Mouse (Mus musculus) hindbrain, postnatal 0 days (tissue): ENCODE data around the gene Sp9. TPM values are rescaled to one million over a fixed set of nuclear protein-coding genes. Genes with fewer than 3 reads are reported as not detected.

Source experiments
- ATAC-seq: fragments of 200-750 bp; cut with Nextera tagmentation; 2 replicates; pipeline ENCODE4 v1.8.0; 2017; ENCODE audit warnings: mild to moderate bottlenecking, moderate TSS enrichment, moderate library complexity
- DNase-seq: peaks from one replicate; pipeline ENCODE4 v3.0.0-alpha.2; 2015; ENCODE audit warnings: low spot score
- H3K27ac ChIP-seq: fragments of 300-500 bp; sonication (generic); 2 replicates; pipeline ENCODE4 v1.5.1; 2014; ENCODE audit warnings: mild to moderate bottlenecking
- H3K27me3 ChIP-seq: fragments of 300-500 bp; sonication (generic); 2 replicates; pipeline ENCODE4 v1.6.1; 2014; ENCODE audit warnings: low read length, mixed read lengths; ENCODE audit not compliant: insufficient read depth
- H3K36me3 ChIP-seq: fragments of 300-500 bp; sonication (generic); 2 replicates; pipeline ENCODE4 v1.6.1; 2014; ENCODE audit warnings: low read length, mixed read lengths; ENCODE audit not compliant: insufficient read depth
- H3K4me1 ChIP-seq: fragments of 300-500 bp; sonication (generic); 2 replicates; pipeline ENCODE4 v1.6.1; 2014; ENCODE audit warnings: antibody characterized with exemption, low read length, mixed read lengths; ENCODE audit not compliant: insufficient read depth
- H3K4me2 ChIP-seq: fragments of 300-500 bp; sonication (generic); 2 replicates; pipeline ENCODE4 v1.6.1; 2014; ENCODE audit warnings: low read depth, mild to moderate bottlenecking, low read length, moderate library complexity, mixed read lengths
- H3K4me3 ChIP-seq: fragments of 300-500 bp; sonication (generic); 2 replicates; pipeline ENCODE4 v1.5.1; 2014; ENCODE audit warnings: low read length
- H3K9ac ChIP-seq: fragments of 300-500 bp; sonication (generic); replicated peaks from 2 replicates; pipeline ENCODE4 v1.6.1; 2014; ENCODE audit warnings: mild to moderate bottlenecking, low read length, moderate library complexity, mixed read lengths
- H3K9me3 ChIP-seq: fragments of 300-500 bp; sonication (generic); 2 replicates; pipeline ENCODE4 v1.6.1; 2016; ENCODE audit warnings: low read length, mixed read lengths
- CTCF ChIP-seq: IDR thresholded peaks from 2 replicates; pipeline ENCODE4 v1.5.1; 2016; ENCODE audit warnings: antibody characterized with exemption, control low read depth, low read depth
- WGBS: fragments of 180-500 bp; shearing (Covaris S2); extraction: QIAGEN DNeasy Blood & Tissue Kit; methylation state at CpG from one replicate; pipeline ENCODE4 v1.1.7; 2014; 5-methylcytosine and 5-hydroxymethylcytosine counted together
- polyA plus RNA-seq: library from polyadenylated mRNA; unstranded; fragments of >200 nt; fragmentation: Nextera tagmentation; extraction: Ambion mirVana; gene quantifications from 2 replicates; pipeline ENCODE4 v1.2.1, GENCODE M21; 2015
- total RNA-seq: library from RNA; depleted of rRNA; stranded (reverse); fragments of >200 nt; gene quantifications from 2 replicates; pipeline ENCODE4 v1.2.3, GENCODE M21; 2014

The Sp9 gene
- total and polyA plus RNA-seq, 2 experiments from 2014 or later: 0.63 to 1.7 TPM

DNA sequence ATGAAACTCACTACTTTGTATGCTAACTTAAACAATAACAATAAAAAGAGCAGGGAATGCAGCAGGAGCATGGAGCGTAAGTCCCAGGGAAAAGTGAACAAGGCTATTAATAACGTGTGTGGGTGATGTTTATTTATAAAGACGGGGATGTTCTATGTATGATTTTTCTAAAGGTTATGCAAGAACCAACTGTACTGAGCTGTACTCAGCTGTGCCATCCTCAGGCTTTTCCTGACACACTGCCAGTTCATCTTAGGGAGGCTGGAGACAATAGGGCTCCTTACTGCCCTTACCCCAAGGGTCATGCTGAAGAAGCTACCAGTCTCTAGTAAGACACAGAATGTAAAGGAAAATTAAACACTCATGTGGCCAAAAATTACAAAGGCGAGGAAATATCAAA, 19.4 kb downstream of the Sp9 start:
- no peaks in the 10 kb centered on the region for H3K27me3 ChIP-seq
- 90% methylated on average over 4 of the region's 4 CpGs for WGBS
- H3K9me3 ChIP-seq: no peaks in the 10 kb centered on the region
- H3K27ac ChIP-seq: no peak overlapping the region
- no peaks in the 10 kb centered on the region for H3K4me1 ChIP-seq
- peaks cover 5% of the 10 kb centered on the region; the same call in 1 of the 2 replicates for H3K36me3 ChIP-seq
- H3K4me3 ChIP-seq: no peak overlapping the region
- no peak overlapping the region for H3K4me2 ChIP-seq
- DNase-seq (no peak), ATAC-seq (no peak)
- TF ChIP-seq CTCF: no peak
- no peak overlapping the region for H3K9ac ChIP-seq

DNA sequence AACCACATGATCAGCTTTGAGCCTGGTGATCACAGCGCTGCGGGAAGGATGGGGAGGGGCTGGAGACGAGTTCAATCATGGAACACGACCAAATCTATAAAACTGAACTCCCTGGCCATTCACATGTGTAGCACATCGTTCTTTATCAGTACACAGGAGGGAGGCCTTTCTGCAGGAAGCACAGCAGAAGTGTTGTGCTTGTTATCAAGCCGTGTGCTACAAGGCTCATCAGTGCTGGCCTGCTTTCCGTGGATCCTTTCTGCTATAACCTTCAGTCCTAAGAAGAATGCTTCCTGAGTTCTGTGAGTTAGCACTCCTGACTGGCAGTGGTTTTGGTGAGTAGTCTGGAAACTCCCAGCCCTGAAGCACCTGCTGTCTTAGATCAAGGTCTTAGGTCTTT, 23.3 kb downstream of the Sp9 start:
- no peak for DNase-seq
- H3K9me3 ChIP-seq: no peaks in the 10 kb centered on the region

DNA sequence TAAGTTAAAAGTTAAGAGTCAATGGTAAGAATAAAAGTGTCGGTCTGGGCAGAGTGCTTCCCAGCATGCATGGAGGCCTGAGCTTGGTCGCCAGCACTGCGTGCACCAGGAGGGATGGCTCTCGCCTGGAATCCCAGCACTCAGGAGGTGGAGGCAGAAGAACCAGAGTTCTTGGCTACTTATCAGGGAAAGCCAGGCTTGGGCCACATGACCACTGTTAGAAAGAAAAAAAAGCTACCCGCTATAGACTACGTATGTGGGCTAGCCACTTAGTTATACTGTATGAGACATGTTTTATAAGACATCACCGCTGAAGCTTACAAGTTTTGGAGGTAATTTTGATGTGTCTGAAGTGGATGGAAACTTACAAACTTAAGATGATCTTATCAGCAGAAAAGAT, 26.4 kb downstream of the Sp9 start:
- ATAC-seq (no peak), DNase-seq (no peak)
- no peaks in the 10 kb centered on the region for H3K4me1 ChIP-seq
- no peak overlapping the region for H3K9ac ChIP-seq
- peaks cover 12% of the 10 kb centered on the region; the same call in 1 of the 2 replicates for H3K36me3 ChIP-seq
- no peak for TF ChIP-seq CTCF
- no peak overlapping the region for H3K4me3 ChIP-seq
- H3K4me2 ChIP-seq: no peak overlapping the region
- H3K27me3 ChIP-seq: no peaks in the 10 kb centered on the region
- WGBS: 85% methylated on average over 7 of the region's 7 CpGs
- no peaks in the 10 kb centered on the region for H3K9me3 ChIP-seq
- H3K27ac ChIP-seq: no peak overlapping the region

More for the DNA sequence above, 23.3 kb downstream of the Sp9 start:
- no peak for ATAC-seq
- H3K4me1 ChIP-seq: no peaks in the 10 kb centered on the region
- H3K4me2 ChIP-seq: no peak overlapping the region
- H3K36me3 ChIP-seq: peaks cover 9% of the 10 kb centered on the region; the same call in 1 of the 2 replicates
- TF ChIP-seq CTCF: no peak
- H3K9ac ChIP-seq: no peak overlapping the region
- no peak overlapping the region for H3K27ac ChIP-seq
- no peaks in the 10 kb centered on the region for H3K27me3 ChIP-seq
- 93% methylated on average over 7 of the region's 7 CpGs for WGBS
- H3K4me3 ChIP-seq: no peak overlapping the region

DNA sequence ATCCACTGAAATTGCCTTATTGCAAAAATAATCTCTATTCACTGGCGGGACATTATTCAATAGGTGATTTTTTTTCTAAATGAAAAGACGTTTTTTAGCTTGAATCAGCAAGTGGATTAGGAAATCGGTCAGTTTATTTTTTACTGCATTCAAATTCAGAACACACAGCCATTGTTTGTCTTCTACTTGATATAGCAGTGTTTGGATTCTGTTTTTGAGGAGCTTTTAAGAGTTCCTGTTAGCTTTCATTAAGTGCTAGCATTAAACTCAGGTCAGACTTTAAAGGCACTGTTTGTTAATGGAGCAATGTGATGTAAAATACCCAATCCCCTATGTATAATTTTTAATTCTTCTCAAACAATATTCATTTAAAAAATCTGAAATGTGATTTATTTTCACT, 27.1 kb downstream of the Sp9 start:
- Histone ChIP-seq H3K4me1 (no peaks in the 10 kb centered on the region), H3K4me3 (no peak overlapping the region), H3K36me3 (peaks cover 17% of the 10 kb centered on the region; the same call in 1 of the 2 replicates), H3K27ac (no peak overlapping the region), H3K4me2 (no peak overlapping the region), H3K9me3 (no peaks in the 10 kb centered on the region), H3K9ac (no peak overlapping the region), H3K27me3 (no peaks in the 10 kb centered on the region)
- WGBS: 75% methylated on average over 3 of the region's 3 CpGs
- DNase-seq (no peak), ATAC-seq (no peak)
- TF ChIP-seq CTCF: no peak

DNA sequence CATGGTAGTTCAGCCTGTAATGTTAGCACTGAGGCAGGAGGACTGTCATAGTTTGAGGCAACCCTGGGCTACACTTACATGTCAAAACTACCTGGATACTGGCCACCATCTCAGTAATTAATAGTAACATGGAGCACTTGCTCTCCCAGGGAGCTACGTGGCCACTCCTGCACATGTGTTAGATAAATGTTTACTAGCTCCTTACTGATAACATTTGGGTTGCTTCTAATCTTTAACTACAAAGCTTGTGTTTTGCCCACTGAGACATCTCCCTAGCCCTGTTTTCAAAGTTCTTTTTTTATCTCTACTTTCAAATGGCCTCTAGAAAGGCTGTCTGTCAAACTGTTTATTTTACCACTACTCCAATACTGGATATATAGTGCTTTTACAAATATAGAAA, 30.3 kb downstream of the Sp9 start:
- H3K27me3 ChIP-seq: no peaks in the 10 kb centered on the region
- H3K36me3 ChIP-seq: peaks cover 28% of the 10 kb centered on the region; the same call in 1 of the 2 replicates
- no peak overlapping the region for H3K27ac ChIP-seq
- no peak overlapping the region for H3K4me3 ChIP-seq
- no peak overlapping the region for H3K4me2 ChIP-seq
- H3K4me1 ChIP-seq: no peaks in the 10 kb centered on the region
- TF ChIP-seq CTCF: no peak
- DNase-seq (no peak), ATAC-seq (no peak)
- no peaks in the 10 kb centered on the region for H3K9me3 ChIP-seq
- H3K9ac ChIP-seq: no peak overlapping the region
- WGBS: 88% methylated on average over 1 of the region's 1 CpGs

DNA sequence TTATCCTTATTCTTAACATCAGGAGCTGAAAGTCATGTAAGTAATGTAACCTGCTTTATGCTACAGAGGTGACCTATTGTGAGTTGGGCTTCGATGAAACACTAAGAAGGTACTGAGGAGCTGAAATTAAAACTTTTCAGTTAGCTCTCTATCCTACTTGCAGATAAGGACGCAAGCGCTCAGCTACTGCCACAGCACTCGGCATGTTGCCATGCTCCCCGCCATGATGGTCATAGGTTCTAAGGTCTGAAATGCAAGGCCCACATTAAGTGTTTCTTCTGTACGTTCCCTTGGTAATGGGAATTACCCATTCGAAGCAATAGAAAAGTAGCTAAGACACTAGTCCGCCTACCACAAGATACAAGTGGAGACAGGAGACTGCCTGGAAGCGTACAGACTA, 31.0 kb downstream of the Sp9 start:
- no peak for ATAC-seq

DNA sequence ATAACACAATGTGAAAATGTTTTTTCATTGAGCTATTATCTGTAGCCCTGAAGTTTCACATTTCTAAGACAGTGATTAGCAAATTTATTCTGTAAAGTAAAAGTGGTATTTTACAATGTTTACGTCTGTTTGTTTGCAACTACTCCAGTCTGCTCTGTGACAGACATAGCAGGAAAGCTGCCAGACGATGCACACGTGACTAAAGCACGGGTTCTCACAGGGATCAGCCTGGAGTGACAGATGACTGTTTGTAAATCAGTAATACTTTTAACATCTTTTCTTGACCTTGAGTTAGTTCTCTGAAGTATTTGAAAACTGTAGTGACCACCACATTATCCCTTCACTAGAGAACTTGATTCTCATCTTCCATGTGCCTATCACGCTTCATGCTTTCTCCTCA, 32.8 kb downstream of the Sp9 start:
- DNase-seq (no peak), ATAC-seq (no peak)
- no peaks in the 10 kb centered on the region for H3K4me1 ChIP-seq
- TF ChIP-seq CTCF: no peak
- 92% methylated on average over 5 of the region's 5 CpGs for WGBS
- no peak overlapping the region for H3K9ac ChIP-seq
- peaks cover 42% of the 10 kb centered on the region for H3K36me3 ChIP-seq
- no peak overlapping the region for H3K4me3 ChIP-seq
- no peak overlapping the region for H3K4me2 ChIP-seq
- no peaks in the 10 kb centered on the region for H3K27me3 ChIP-seq
- no peak overlapping the region for H3K27ac ChIP-seq
- no peaks in the 10 kb centered on the region for H3K9me3 ChIP-seq

More for the DNA sequence above, 31.0 kb downstream of the Sp9 start:
- Histone ChIP-seq H3K4me3 (no peak overlapping the region), H3K9ac (no peak overlapping the region), H3K9me3 (no peaks in the 10 kb centered on the region), H3K4me1 (no peaks in the 10 kb centered on the region), H3K27ac (no peak overlapping the region), H3K4me2 (no peak overlapping the region), H3K36me3 (peaks cover 36% of the 10 kb centered on the region; the same call in 1 of the 2 replicates), H3K27me3 (no peaks in the 10 kb centered on the region)
- no peak for TF ChIP-seq CTCF
- DNase-seq: no peak
- 97% methylated on average over 9 of the region's 9 CpGs for WGBS
